Mouse (Mus musculus) liver, embryonic 13.5 days (tissue): ENCODE measurements around the gene Hsd17b11. TPM values are rescaled to one million over a fixed set of nuclear protein-coding genes. Genes with fewer than 3 reads are reported as not detected.

Experiments
- ATAC-seq: fragments of 200-750 bp; cut with Nextera tagmentation; 2 replicates; pipeline ENCODE4 v1.8.0; 2017; ENCODE audit warnings: low read depth, mild to moderate bottlenecking, moderate number of reproducible peaks, moderate library complexity
- DNase-seq: peaks from one replicate; pipeline ENCODE4 v3.0.0; 2022
- H3K27ac ChIP-seq: fragments of 300-500 bp; sonication (generic); 2 replicates; pipeline ENCODE4 v1.5.1; 2015; ENCODE audit warnings: moderate library complexity, mild to moderate bottlenecking, inconsistent platforms
- H3K27me3 ChIP-seq: fragments of 300-500 bp; sonication (generic); 2 replicates; pipeline ENCODE4 v1.6.1; 2015; ENCODE audit warnings: mild to moderate bottlenecking, inconsistent platforms
- H3K36me3 ChIP-seq: fragments of 300-500 bp; sonication (generic); 2 replicates; pipeline ENCODE4 v1.6.1; 2015; ENCODE audit warnings: mild to moderate bottlenecking, inconsistent platforms
- H3K4me1 ChIP-seq: fragments of 300-500 bp; sonication (generic); replicated peaks from 2 replicates; pipeline ENCODE4 v1.6.1; 2015; ENCODE audit warnings: inconsistent platforms
- H3K4me2 ChIP-seq: fragments of 300-500 bp; sonication (generic); 2 replicates; pipeline ENCODE4 v1.6.1; 2015; ENCODE audit warnings: inconsistent platforms, mild to moderate bottlenecking, moderate library complexity
- H3K4me3 ChIP-seq: fragments of 300-500 bp; sonication (generic); replicated peaks from 2 replicates; pipeline ENCODE4 v1.5.1; 2015; ENCODE audit warnings: mild to moderate bottlenecking, inconsistent platforms
- H3K9ac ChIP-seq: fragments of 300-500 bp; sonication (generic); 2 replicates; pipeline ENCODE4 v1.6.1; 2015; ENCODE audit warnings: mild to moderate bottlenecking, inconsistent platforms
- H3K9me3 ChIP-seq: fragments of 300-500 bp; sonication (generic); replicated peaks from 2 replicates; pipeline ENCODE4 v1.6.1; 2016; ENCODE audit warnings: inconsistent platforms
- WGBS: fragments of 180-500 bp; shearing (Covaris S2); methylation state at CpG from one replicate; pipeline ENCODE4 v1.1.7; 2015; ENCODE audit not compliant: insufficient replicate concordance; 5-methylcytosine and 5-hydroxymethylcytosine counted together
- microRNA-seq: library from miRNA; unstranded; fragments of <30 nt; microRNA quantifications from one replicate; pipeline ENCODE4, GENCODE M21; 2016
- polyA plus RNA-seq: library from polyadenylated mRNA; unstranded; fragments of >200 nt; fragmentation: Nextera tagmentation; extraction: Ambion mirVana; gene quantifications from 2 replicates; pipeline ENCODE4 v1.2.1, GENCODE M21; 2015

Hsd17b11 gene
- polyA plus RNA-seq, 1 experiment from 2014 or later = 2.1 TPM

GRCm38 (mm10) chr5:103939856-103940255 is 81.9 kb downstream of the Hsd17b11 start:
- ATAC-seq (no peak), DNase-seq (no peak)
- Histone ChIP-seq H3K27ac (no peak overlapping the region), H3K9me3 (no peaks in the 10 kb centered on the region), H3K4me2 (no peak overlapping the region), H3K4me1 (no peaks in the 10 kb centered on the region), H3K27me3 (no peaks in the 10 kb centered on the region), H3K36me3 (no peaks in the 10 kb centered on the region), H3K9ac (no peak overlapping the region), H3K4me3 (no peak overlapping the region)
- WGBS = 49% methylated on average over 1 of the region's 1 CpGs

Small RNAs within 50 kb of the gene (microRNA-seq; reads per million reads assigned to microRNA genes)
- gene Mir5619 = 7.3 reads per million, percentile 18 among the genes with 10 or more reads in this experiment

Other genes starting within 250 kb of the Hsd17b11 start
- 1.4 and 1.7 TPM in 2 replicates for gene Klhl8, start 110.7 kb downstream of the Hsd17b11 start, polyA plus RNA-seq
- gene Hsd17b13, start 44.5 kb downstream of the Hsd17b11 start, polyA plus RNA-seq = 1.3 and 1.9 TPM in 2 replicates
- gene Nudt9, start 24.4 kb upstream of the Hsd17b11 start, polyA plus RNA-seq = 84.0 and 89.0 TPM in 2 replicates
- gene Gm17660, start 55.7 kb upstream of the Hsd17b11 start, polyA plus RNA-seq = not detected in 2 replicates
- 2.0 TPM in 2 replicates for gene Sparcl1, start 91.8 kb upstream of the Hsd17b11 start, polyA plus RNA-seq
- not detected in 2 replicates for gene Dspp, start 148.8 kb upstream of the Hsd17b11 start, polyA plus RNA-seq
- not detected in 2 replicates for gene Dmp1, start 180.7 kb upstream of the Hsd17b11 start, polyA plus RNA-seq